Mouse (Mus musculus): ENCODE measurements around the gene Zfp579.

DNA sequence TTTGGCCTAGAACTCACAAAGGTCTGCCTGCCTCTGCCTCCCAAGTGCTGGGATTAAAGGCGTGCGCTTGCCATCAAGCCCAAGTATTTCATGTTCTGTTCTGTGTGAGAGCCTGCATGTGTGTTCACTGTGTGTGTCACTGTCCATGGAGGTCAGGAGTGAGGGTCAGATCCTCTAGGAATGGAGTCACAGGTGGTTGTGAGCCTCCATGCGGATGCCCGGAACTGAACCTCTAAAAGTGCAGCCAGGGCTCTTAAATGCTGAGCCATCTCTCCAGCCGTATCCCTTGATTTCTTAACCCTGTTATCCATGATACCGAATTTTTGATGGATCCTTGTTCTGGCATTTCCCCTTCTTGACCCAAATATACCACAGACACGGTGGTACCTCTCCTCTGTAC is 41.1 kb upstream of the Zfp579 start:
- no peak for TF ChIP-seq CTCF (IDR thresholded peaks at IDR 0.05; ENCODE audit: low read depth)
- TF ChIP-seq EP300 (optimal IDR thresholded peaks at IDR 0.05) = no peak
